Mouse (Mus musculus) thymus, postnatal 36 days (tissue): ENCODE results near the gene Nkx2-5.

Experiments
- DNase-seq, 2 experiments: peaks; one replicate each; pipeline ENCODE4 v3.0.0; 2022; ENCODE audit warnings: mixed read lengths in 2 of 2

Gene Nkx2-5

DNA sequence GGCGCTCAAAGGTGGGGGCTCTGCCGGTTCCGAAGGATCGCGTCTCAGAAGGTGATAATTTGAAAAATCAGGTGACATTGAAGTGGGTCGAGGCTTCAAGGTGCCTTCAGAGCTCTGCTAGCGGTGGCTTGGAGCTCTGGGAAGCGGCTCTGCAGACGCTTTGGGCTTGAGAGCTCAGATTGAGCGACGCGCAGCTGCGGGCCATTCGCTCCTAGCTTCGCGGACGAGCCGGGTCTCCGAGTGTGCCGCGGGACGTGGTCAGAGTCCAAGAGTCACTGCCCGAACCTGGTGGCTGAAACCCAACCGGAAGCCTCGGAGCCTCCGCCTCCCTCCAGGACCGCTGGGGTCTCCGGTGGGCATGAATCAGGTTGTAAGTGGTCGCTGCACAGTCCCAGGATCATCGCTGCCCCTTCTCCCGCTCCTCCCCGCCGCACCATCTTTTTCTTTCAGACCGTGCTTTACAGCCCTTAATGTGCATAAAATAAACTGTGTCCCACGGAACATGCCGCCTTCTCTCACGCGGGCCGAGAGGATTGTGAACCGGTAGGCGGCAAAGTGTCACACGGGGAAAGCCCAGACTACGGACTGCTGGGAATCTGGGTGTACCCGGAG lies 5.0 kb upstream of the Nkx2-5 start:
- DNase-seq, result no peak

DNA sequence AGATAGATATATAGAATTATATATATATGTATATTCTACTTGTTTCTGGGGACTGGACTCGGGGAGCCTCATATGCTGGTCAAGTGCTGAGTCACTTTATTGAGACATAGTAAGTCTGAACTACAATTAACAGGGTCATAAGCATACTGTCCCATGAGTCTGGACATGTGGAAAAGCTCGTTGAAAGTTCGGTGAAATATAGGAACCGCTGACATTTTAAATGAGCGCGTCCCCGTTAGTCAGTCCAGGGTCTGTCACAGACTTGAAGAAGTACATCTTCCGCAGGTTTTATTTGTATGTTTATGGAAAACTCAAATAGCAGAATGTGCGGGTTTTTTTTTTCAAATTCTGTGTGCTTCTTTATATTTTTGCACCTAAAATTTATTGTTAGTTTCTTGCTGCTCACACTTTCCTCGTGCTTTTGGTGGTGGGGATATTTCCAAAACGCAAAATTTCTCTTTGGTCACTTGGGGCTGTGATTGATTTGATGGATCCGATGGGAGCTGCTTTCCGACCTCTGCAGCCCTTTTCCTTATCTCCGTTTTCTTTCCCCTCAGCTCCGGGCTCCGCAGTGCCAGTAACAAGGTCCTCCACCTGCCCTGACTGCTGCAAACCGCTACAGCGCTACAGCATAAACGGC lies 4.4 kb upstream of the Nkx2-5 start:
- no peak for DNase-seq

DNA sequence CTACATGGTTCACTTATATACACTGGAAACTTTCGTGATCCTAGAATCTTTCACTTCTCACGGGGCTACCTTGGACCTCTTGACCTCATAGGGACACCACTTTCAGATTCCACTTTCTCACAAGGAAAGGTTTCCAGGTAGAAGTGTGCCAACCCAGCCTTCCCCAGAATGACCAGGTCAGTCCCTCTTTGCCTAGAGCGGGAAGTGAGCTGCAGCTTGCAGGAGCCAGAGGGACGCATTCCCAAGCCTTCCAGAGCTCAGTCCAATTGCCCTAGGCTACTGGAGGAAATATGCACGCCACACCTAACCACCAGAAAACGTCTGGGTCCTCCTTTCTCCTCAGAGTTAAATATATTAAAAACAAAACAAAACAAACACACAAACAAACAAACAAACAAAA lies 3.4 kb upstream of the Nkx2-5 start:
- DNase-seq, result no peak

GRCm38 (mm10) chr17:26847801-26848200 lies 3.0 kb upstream of the Nkx2-5 start:
- no peak for DNase-seq

DNA sequence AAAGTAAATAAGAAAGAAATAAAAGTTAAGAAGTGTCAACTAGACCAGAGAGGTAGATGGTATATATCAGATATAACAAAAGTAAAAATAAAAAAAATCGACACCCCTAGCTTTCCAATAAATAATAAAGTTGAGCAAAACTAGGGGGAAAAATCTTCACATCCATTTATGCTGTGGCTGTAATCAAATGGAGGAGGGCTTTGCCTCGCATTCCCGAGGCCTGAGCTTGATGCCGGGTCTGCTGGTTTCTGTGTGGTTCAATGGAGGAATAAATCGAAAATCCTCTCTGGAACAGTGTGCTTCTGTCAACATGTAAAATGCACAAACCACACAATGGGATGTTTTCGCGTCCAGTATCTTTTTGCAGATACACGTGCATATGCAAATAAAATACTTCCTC lies 1.6 kb upstream of the Nkx2-5 start:
- DNase-seq, result no peak

DNA sequence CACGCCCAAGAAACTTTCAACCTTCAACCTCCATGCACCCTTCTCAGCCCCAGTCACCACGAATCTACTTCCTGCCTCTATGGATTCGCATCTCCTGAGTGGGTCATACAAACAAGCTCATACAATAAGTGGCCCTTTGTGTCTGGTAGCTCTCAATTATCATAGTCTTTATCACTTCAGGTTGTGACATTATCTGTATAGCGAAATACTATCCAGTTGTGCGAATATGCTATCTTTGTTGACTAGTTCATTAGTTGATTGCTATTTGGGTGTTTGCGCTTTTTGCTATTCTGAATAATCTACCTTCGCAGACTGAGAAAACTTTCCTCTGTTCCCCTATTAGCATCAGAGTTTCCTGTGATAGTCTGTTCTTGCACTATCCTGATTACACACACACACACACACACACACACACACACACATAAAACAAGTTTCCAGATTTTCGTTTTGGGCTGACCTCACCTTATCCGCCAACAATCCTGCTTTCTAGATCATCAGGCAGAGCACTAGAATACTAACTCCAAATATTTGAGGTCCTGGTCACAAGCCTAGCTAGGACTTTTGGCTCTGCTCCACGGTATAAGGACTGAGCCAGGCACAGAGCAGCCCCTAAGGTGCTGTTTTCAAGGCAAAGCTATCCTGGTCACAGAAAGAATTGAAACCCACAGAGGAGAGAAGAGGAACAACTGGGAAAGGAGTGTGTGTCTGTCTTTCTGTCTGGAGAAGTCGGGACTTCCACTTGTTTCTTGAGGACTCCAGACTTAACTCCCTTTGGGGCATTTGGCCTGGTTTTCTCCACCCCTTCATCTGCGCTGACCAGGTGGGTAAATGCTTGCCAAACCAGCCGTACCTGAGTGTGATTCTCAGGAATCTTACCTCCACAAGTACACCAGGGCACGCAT lies 591 bp upstream of the Nkx2-5 start:
- DNase-seq, result no peak

DNA sequence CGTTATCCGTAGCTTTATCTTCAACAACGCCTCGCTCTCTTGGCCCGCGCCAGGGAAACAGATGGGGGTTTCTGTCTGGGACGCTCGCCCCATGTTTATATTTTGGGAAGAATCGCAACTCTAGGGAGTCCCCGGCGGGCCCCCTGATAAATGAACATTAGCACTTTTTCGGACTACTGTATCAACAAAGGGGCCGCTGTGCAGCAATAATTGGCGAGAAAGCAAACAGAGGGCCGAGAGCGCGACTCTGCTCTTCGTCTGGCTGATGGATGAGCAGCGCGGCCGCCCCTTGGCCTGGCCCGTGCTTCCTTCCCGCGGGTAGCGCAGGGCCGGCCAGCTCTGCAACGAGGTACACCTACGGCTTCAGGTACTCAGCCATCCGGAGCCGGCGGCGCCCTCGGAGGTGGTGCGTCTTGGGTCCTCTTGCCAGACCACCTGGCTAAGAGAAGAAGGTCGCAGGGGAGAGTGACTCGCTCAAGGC lies 398 bp downstream of the Nkx2-5 start:
- DNase-seq, result no peak

GRCm38 (mm10) chr17:26843696-26844236 lies 1.0 kb downstream of the Nkx2-5 start:
- no peak for DNase-seq

DNA sequence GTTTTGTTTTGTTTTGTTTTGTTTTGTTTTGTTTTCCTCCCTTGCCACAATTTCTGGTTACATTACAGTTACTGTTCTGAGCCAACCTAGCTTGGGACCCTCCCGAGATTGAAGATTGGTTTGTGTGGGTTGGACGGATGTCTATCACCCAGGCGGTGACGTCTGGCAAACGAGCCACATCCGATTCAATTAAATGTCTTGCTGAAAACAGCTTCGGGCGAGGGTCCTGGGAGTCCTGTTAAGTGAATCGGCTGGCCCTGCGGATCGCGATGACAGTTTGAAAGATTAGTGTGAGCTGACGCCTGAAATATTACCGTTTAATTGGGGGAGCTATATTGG lies 1.6 kb downstream of the Nkx2-5 start:
- no peak for DNase-seq

DNA sequence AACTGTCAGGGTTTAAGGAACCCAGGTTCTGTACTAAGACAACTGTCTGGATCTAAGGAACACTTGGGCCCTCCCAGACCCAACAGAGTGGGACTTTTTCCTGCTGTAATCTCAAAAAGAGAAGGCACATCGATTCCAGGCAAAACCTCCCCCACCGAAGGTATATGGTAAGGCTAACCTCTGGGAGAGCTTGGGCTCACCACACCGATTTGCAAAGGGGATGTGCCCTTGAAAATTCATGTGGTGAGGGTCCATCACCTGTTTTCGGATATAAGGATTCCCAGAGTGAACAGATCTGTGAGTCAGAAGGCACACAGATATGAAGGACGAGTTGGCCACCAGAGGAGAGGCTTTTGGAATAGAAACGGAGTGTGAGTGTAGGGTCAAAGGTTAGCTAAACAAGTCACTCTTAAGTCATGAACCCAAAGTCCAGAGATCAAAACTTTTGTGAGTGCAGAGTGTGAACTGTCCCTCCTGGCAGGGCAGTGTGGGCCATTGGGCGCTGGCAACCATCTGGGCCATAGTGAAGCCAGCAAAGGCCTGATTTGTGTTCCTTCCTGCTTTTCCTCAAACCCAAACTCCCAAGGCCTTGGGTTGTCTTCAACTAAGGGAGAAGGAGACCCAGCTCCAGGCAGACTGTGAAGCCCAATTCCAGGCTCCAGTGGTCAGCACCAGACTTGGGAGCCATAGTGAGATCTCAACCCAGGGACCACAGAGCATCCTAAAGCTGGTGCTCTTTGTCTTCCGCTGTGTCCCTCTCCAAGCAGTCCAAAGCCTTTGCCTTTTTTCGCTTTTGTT lies 2.2 kb downstream of the Nkx2-5 start:
- DNase-seq, result no peak

- no peak for DNase-seq
Observed at GRCm38 (mm10) chr17:26841981-26842380, 2.8 kb downstream of the Nkx2-5 start.

GRCm38 (mm10) chr17:26840922-26841731 lies 3.7 kb downstream of the Nkx2-5 start:
- no peak for DNase-seq

- DNase-seq, result no peak
Observed at GRCm38 (mm10) chr17:26840439-26840780, 4.4 kb downstream of the Nkx2-5 start.

DNA sequence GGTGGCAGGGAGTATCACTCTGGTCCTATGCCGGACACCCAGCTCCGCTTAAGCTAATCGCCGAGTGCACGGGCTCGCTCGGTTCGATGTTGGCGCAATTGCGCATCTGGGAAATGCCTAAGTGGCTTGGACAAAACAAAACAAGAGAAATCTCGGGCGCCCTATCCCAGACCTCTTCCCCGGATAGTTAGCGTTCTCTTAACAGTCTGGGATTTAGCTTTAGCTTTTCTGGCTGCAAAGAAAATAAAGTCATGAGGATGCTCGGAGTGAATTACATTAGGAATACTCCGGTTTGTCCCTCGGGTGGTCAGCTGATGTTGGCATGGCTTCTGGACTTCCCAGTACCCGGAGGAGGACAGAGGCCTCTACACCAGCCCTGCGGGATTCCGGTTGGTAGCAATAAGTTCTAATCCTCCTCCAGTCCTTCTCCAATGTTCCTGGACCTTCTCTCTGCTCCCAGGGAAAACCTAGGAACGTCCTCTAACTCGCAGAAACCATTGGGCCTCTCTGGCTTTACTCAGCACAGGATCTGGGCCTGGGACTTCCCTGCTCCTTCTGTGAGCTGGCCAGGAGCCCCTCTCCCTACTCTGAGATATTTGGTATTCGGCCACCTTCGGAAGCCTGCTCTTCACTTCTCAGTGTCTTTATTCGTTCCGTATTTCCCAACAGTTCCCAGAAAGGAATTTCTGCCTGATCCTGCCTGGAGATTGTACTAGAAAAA lies 4.9 kb downstream of the Nkx2-5 start:
- no peak for DNase-seq

DNA sequence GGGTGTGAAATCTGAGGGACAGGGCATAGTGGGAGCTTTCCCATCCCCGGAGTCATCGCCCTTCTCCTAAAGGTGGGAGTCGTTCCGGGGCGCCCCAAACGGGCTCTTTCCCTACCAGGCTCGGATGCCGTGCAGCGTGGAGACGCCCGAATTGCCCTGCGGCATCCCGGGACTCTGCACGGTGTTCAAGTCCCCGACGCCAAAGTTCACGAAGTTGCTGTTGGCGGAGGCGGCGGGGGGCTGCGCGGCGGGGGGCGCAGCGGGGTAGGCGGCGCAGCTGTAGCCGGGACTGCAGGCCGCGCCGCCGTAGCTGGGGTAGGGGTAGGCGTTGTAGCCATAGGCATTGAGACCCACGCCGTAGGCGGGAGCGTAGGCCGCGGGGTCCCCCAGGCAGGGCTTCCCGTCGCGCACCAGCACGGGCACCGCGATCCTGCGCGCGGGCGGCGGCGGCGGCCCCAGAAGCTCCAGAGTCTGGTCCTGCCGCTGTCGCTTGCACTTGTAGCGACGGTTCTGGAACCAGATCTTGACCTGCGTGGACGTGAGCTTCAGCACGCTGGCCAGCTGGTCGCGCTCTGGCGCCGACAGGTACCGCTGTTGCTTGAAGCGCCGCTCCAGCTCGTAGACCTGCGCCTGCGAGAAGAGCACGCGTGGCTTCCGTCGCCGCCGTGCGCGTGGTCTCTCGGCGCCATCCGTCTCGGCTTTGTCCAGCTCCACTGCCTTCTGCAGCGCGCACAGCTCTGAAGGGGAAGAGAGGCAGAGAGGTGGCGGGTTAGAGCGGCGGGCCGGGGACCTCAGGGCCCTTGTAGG lies 5.7 kb downstream of the Nkx2-5 start:
- no peak for DNase-seq

GRCm38 (mm10) chr17:26838191-26838910 lies 6.5 kb downstream of the Nkx2-5 start:
- DNase-seq, result no peak

GRCm38 (mm10) chr17:26837546-26837985 lies 7.2 kb downstream of the Nkx2-5 start:
- DNase-seq, result no peak

GRCm38 (mm10) chr17:26836786-26837545 lies 7.8 kb downstream of the Nkx2-5 start:
- no peak for DNase-seq

- no peak for DNase-seq
Observed at GRCm38 (mm10) chr17:26836377-26836776, 8.4 kb downstream of the Nkx2-5 start.
